Mouse (Mus musculus) C2C12 (cell line): ENCODE results near the gene Map3k5. TPM values are rescaled to one million over a fixed set of nuclear protein-coding genes. Genes with fewer than 3 reads are reported as not detected.

Experiments used
- H3K27me3 ChIP-seq: one replicate; pipeline ENCODE4 v1.6.1; 2011; ENCODE audit not compliant: control insufficient read depth, insufficient read depth, insufficient read length
- H3K36me3 ChIP-seq: one replicate; pipeline ENCODE4 v1.6.1; 2011; ENCODE audit not compliant: control insufficient read depth, insufficient read depth
- H3K4me3 ChIP-seq: one replicate; pipeline ENCODE4 v1.5.1; 2011; ENCODE audit warnings: mild to moderate bottlenecking, control low read depth; ENCODE audit not compliant: poor library complexity, insufficient read depth, severe bottlenecking
- H3K79me2 ChIP-seq: one replicate; pipeline ENCODE4 v1.6.1; 2011; ENCODE audit not compliant: control insufficient read depth, insufficient read depth
- H3K79me3 ChIP-seq: one replicate; pipeline ENCODE4 v1.6.1; 2011; ENCODE audit warnings: low read depth, control low read depth
- H3ac ChIP-seq: one replicate; pipeline ENCODE3; 2011; ENCODE audit warnings: low read depth; ENCODE audit not compliant: control insufficient read depth, insufficient read length
- CEBPB ChIP-seq: IDR thresholded peaks from one replicate; pipeline ENCODE4 v1.6.1; 2011; ENCODE audit warnings: low read depth, mild to moderate bottlenecking, control low read depth, moderate library complexity
- CTCF ChIP-seq: IDR thresholded peaks from one replicate; pipeline ENCODE4 v1.5.1; 2011; ENCODE audit not compliant: control insufficient read depth, insufficient read depth, insufficient read length
- FOSL1 ChIP-seq: IDR thresholded peaks from one replicate; pipeline ENCODE4 v1.8.0; 2011; ENCODE audit warnings: mild to moderate bottlenecking, low read length; ENCODE audit not compliant: poor library complexity, insufficient read depth, severe bottlenecking
- MAX ChIP-seq: IDR thresholded peaks from one replicate; pipeline ENCODE4 v1.6.1; 2011; ENCODE audit warnings: mild to moderate bottlenecking, control low read depth
- MYOD1 ChIP-seq: IDR thresholded peaks from one replicate; pipeline ENCODE4 v1.6.1; 2011; ENCODE audit warnings: low read depth; ENCODE audit not compliant: control insufficient read depth, insufficient read length
- MYOG ChIP-seq: IDR thresholded peaks from one replicate; pipeline ENCODE4 v1.6.1; 2011; ENCODE audit not compliant: control insufficient read depth, insufficient read length; ENCODE audit errors: extremely low read depth
- USF1 ChIP-seq: IDR thresholded peaks from one replicate; pipeline ENCODE4 v1.6.1; 2011; ENCODE audit warnings: low read depth, mild to moderate bottlenecking, control low read depth, moderate library complexity
- polyA plus RNA-seq: library from polyadenylated mRNA; unstranded; fragments of >200 nt; fragmentation: generic; extraction: Trizol; gene quantifications from one replicate; pipeline ENCODE4 v1.2.1, GENCODE M21; 2012; ENCODE audit warnings: missing spikeins

The Map3k5 gene
- polyA plus RNA-seq, 1 experiment = 0.55 TPM

DNA sequence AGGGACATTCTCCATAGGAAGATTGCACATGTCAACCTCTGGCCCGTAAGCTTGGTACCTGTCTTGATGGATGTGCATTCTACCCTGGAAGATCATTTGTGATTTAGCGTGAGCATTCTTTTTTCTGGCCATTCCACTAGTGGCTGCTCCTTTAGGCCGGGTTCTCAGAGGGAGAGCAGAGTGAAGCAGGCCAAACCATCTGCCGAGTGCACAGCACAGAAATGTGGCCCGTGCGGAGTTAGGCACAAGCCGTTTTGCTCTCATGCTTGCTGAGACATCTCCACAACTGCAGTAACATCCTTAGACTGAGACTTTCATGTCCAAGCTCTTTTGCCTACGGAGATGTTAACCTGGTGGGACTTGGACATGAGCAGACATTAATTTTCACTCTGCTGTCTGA is 107.8 kb downstream of the Map3k5 start:
- Histone ChIP-seq H3K4me3 (no peak overlapping the region), H3K79me2 (no peaks in the 10 kb centered on the region), H3K27me3 (no peaks in the 10 kb centered on the region), H3K36me3 (no peaks in the 10 kb centered on the region), H3ac (no peak overlapping the region), H3K79me3 (no peaks in the 10 kb centered on the region)
- no peak for TF ChIP-seq CEBPB
- TF ChIP-seq MAX = no peak
- no peak for TF ChIP-seq MYOD1
- TF ChIP-seq USF1 = no peak
- no peak for TF ChIP-seq FOSL1
- no peak for TF ChIP-seq CTCF
- TF ChIP-seq MYOG = no peak

DNA sequence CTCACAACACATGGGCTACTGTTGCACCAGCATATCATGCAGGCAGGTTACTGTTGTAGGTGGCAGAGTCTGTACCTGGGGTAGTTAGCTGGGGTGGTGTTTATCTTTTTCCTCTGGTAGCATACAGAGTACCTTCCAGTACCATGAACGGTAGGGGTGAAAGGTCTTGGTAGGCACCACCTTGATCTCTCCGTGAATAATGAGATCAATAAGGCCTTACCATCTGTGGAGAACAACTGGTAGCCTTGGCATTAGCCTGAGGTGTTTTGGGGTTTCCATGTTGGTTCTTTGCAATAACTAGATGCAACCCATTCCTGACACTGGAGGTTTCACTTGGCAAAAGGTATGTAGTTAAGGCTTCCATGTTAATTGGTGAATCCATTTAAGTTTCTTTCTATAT is 109.8 kb downstream of the Map3k5 start:
- H3K79me3 ChIP-seq = no peaks in the 10 kb centered on the region
- TF ChIP-seq MYOG (no peak), USF1 (no peak), MAX (no peak), CEBPB (no peak), FOSL1 (no peak), MYOD1 (no peak), CTCF (no peak)
- no peak overlapping the region for H3ac ChIP-seq
- no peak overlapping the region for H3K4me3 ChIP-seq
- H3K79me2 ChIP-seq = no peaks in the 10 kb centered on the region
- H3K36me3 ChIP-seq = no peaks in the 10 kb centered on the region
- H3K27me3 ChIP-seq = no peaks in the 10 kb centered on the region

DNA sequence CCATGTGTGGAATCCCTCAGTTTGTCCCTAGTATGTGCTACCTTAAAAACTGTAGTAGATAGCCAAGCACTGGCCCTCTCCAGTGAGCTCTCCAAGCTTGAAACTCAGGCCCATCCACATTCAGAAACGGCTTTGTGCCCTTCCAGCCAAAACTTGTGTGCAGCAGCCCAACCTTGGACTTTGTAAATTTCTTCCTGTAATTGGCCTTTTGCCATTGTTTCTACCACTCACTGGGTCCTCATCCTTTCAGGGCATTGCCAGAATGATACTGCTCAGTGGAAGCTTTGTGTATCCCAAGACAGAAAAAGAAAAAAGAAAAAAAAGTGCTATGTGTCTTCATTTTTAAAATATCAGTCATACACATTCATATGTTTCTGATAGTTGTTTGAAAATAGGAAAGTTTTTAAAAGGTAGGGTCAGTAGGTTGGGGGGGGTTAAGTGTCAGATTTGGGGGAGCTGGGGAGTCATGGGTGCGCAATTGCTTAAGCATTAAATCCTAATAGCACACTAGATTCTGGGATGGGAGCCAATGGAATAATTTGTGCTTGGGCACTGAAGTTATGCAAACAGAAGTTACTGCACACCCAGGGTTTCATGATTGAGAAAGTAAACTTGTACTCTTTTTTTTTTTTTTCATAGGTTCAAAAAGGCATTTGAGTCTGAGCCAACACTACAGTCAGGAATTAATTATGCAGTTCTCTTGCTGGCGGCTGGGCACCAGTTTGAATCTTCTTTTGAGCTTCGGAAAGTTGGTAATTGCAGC is 111.6 kb downstream of the Map3k5 start:
- H3K79me3 ChIP-seq = no peaks in the 10 kb centered on the region
- no peak overlapping the region for H3ac ChIP-seq
- no peaks in the 10 kb centered on the region for H3K79me2 ChIP-seq
- H3K27me3 ChIP-seq = no peaks in the 10 kb centered on the region
- no peaks in the 10 kb centered on the region for H3K36me3 ChIP-seq
- no peak overlapping the region for H3K4me3 ChIP-seq
- no peak for TF ChIP-seq MAX

DNA sequence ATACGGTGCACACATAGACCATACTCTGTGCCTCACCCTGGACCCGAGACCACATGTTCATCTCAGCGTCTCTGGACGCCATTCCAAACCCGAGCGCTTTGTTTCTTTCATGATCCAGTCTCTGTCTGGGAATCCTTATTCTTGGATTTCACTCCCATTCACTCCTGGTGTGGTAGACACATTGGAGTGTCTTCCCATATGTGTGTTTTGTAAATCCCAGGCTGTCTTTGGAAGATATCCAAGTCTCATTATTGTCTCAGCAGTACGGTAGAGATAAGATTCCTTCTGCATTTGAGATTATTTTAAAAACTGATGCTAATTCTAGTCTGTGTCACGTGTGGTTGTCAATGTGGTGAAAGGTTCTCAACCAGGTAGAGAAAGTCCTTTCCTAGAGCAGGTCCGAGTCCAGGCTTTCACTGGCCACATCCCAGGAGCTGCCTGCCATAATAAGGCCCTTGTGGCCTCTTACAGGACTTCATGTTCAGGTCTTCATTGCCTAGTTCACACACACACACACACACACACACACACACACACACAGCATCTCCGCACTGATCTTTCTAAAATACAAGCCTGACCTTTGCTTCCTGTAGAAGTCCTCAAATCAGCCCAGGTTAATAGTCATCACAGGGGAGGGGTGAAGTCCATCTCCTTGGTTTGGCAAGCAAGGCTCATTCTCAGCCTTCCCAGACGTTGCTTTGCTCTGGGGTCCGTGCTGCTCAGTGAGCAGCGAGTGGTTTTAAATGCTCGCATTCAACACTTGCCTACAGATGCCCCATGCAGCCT is 122.8 kb downstream of the Map3k5 start:
- TF ChIP-seq MYOD1 (no peak), USF1 (no peak), CTCF (no peak), FOSL1 (no peak), CEBPB (no peak), MAX (no peak), MYOG (no peak)
- no peaks in the 10 kb centered on the region for H3K79me3 ChIP-seq

DNA sequence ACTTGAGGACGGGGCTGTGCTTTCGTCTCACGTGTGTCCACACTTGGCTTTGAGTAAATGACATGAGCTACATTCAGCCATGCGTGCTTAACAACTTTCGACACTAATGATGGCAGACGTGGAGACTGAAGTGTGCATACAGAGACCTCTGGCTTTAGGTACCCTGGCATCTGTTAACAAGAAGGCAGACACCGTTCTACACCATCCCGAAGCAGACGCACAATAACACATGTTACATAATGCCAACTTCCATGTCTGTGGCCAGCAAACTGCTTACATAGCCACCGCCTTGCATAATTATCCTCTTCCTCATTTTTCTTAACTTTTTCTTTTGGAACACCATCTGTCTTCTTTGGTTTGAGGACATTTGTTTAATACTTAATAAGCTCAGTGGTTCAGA is 123.8 kb downstream of the Map3k5 start:
- no peak for TF ChIP-seq MAX
- TF ChIP-seq CTCF = no peak
- TF ChIP-seq USF1 = no peak
- no peak for TF ChIP-seq MYOD1
- TF ChIP-seq MYOG = no peak
- no peak for TF ChIP-seq CEBPB
- TF ChIP-seq FOSL1 = no peak
- Histone ChIP-seq H3K79me3 (no peaks in the 10 kb centered on the region), H3K4me3 (no peak overlapping the region), H3K79me2 (no peaks in the 10 kb centered on the region), H3K27me3 (no peaks in the 10 kb centered on the region), H3K36me3 (no peaks in the 10 kb centered on the region), H3ac (no peak overlapping the region)

More for the DNA sequence above, 122.8 kb downstream of the Map3k5 start:
- H3ac ChIP-seq = no peak overlapping the region
- H3K36me3 ChIP-seq = no peaks in the 10 kb centered on the region
- no peak overlapping the region for H3K4me3 ChIP-seq
- H3K79me2 ChIP-seq = no peaks in the 10 kb centered on the region
- no peaks in the 10 kb centered on the region for H3K27me3 ChIP-seq

DNA sequence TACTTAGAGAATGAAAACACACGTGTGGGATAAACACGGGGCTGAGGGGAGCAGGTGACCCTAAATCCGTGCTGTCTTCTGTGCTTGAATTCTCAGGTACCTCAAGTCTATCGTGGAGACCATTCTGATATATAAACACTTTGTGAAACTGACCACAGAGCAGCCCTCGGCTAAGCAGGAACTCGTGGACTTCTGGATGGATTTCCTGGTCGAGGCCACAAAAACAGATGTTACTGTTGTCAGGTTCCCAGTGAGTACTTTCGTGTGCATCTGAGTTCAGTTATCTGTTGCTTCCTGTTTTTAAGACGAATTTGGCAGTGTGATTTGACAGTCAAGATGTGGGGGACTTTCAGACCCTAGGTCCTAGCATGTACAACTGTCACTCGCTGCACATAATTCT is 124.6 kb downstream of the Map3k5 start:
- H3ac ChIP-seq = no peak overlapping the region
- H3K4me3 ChIP-seq = no peak overlapping the region
- no peaks in the 10 kb centered on the region for H3K27me3 ChIP-seq
- H3K79me2 ChIP-seq = no peaks in the 10 kb centered on the region
- no peaks in the 10 kb centered on the region for H3K36me3 ChIP-seq
- H3K79me3 ChIP-seq = no peaks in the 10 kb centered on the region
- TF ChIP-seq MYOG (no peak), CEBPB (no peak), USF1 (no peak), CTCF (no peak), MYOD1 (no peak), FOSL1 (no peak), MAX (no peak)
